Mouse (Mus musculus) liver, embryonic 13.5 days (tissue): Measurements from ENCODE around the gene Kmt2a. TPM values are rescaled to one million over a fixed set of nuclear protein-coding genes. Genes with fewer than 3 reads are reported as not detected.
A peak's percentile ranks its signal among the peaks of the same experiment; 100 is the strongest.

Experiments
- ATAC-seq: fragments of 200-750 bp; cut with Nextera tagmentation; 2 replicates; pipeline ENCODE4 v1.8.0; 2017; ENCODE audit warnings: low read depth, mild to moderate bottlenecking, moderate number of reproducible peaks, moderate library complexity
- DNase-seq: peaks from one replicate; pipeline ENCODE4 v3.0.0; 2022
- H3K27ac ChIP-seq: fragments of 300-500 bp; sonication (generic); 2 replicates; pipeline ENCODE4 v1.5.1; 2015; ENCODE audit warnings: moderate library complexity, mild to moderate bottlenecking, inconsistent platforms
- H3K27me3 ChIP-seq: fragments of 300-500 bp; sonication (generic); 2 replicates; pipeline ENCODE4 v1.6.1; 2015; ENCODE audit warnings: mild to moderate bottlenecking, inconsistent platforms
- H3K36me3 ChIP-seq: fragments of 300-500 bp; sonication (generic); 2 replicates; pipeline ENCODE4 v1.6.1; 2015; ENCODE audit warnings: mild to moderate bottlenecking, inconsistent platforms
- H3K4me1 ChIP-seq: fragments of 300-500 bp; sonication (generic); replicated peaks from 2 replicates; pipeline ENCODE4 v1.6.1; 2015; ENCODE audit warnings: inconsistent platforms
- H3K4me2 ChIP-seq: fragments of 300-500 bp; sonication (generic); 2 replicates; pipeline ENCODE4 v1.6.1; 2015; ENCODE audit warnings: inconsistent platforms, mild to moderate bottlenecking, moderate library complexity
- H3K4me3 ChIP-seq: fragments of 300-500 bp; sonication (generic); replicated peaks from 2 replicates; pipeline ENCODE4 v1.5.1; 2015; ENCODE audit warnings: mild to moderate bottlenecking, inconsistent platforms
- H3K9ac ChIP-seq: fragments of 300-500 bp; sonication (generic); 2 replicates; pipeline ENCODE4 v1.6.1; 2015; ENCODE audit warnings: mild to moderate bottlenecking, inconsistent platforms
- H3K9me3 ChIP-seq: fragments of 300-500 bp; sonication (generic); replicated peaks from 2 replicates; pipeline ENCODE4 v1.6.1; 2016; ENCODE audit warnings: inconsistent platforms
- WGBS: fragments of 180-500 bp; shearing (Covaris S2); methylation state at CpG from one replicate; pipeline ENCODE4 v1.1.7; 2015; ENCODE audit not compliant: insufficient replicate concordance; 5-methylcytosine and 5-hydroxymethylcytosine counted together
- polyA plus RNA-seq: library from polyadenylated mRNA; unstranded; fragments of >200 nt; fragmentation: Nextera tagmentation; extraction: Ambion mirVana; gene quantifications from 2 replicates; pipeline ENCODE4 v1.2.1, GENCODE M21; 2015

Kmt2a gene
- polyA plus RNA-seq, result 3.8 and 4.0 TPM in 2 replicates

- H3K4me2 ChIP-seq, result peak within 1 kb of the TSS; percentile 99
- H3K27ac ChIP-seq, result peak within 1 kb of the TSS; percentile 91
- H3K9ac ChIP-seq, result peak within 1 kb of the TSS; percentile 93
- under 1% methylated on average over 42 of the region's 71 CpGs for WGBS
- peak; percentile 96 for DNase-seq
- peaks cover 13% of the 10 kb centered on the region for H3K36me3 ChIP-seq
- H3K9me3 ChIP-seq, result no peaks in the 10 kb centered on the region
- peaks cover 14% of the 10 kb centered on the region for H3K27me3 ChIP-seq
- H3K4me1 ChIP-seq, result peaks cover 55% of the 10 kb centered on the region
- peak; percentile 85 for ATAC-seq
- H3K4me3 ChIP-seq, result peak within 1 kb of the TSS; percentile 97
Observed at GRCm38 (mm10) chr9:44881221-44881871, at the start of gene Kmt2a. TSS of gene Kmt2a (minus strand) at chr9:44881296.

GRCm38 (mm10) chr9:44921543-44921942 lies 40.4 kb upstream of the Kmt2a start:
- ATAC-seq (no peak), DNase-seq (no peak)
- H3K27ac ChIP-seq, result peak overlapping the region; percentile 90
- H3K4me2 ChIP-seq, result peak overlapping the region; percentile 71
- H3K9me3 ChIP-seq, result no peaks in the 10 kb centered on the region
- no peaks in the 10 kb centered on the region for H3K27me3 ChIP-seq
- peak overlapping the region; percentile 95 for H3K4me3 ChIP-seq
- peak overlapping the region; percentile 98 for H3K9ac ChIP-seq
- WGBS, result 68% methylated on average over 2 of the region's 2 CpGs
- 0 out of 2 replicates have a peak, but pooled peaks cover 3% of the 10 kb centered on the region for H3K36me3 ChIP-seq
- peaks cover 29% of the 10 kb centered on the region for H3K4me1 ChIP-seq

- ATAC-seq (peak; percentile 74), DNase-seq (no peak)
- H3K4me3 ChIP-seq, result peak overlapping the region; percentile 95
- no peaks in the 10 kb centered on the region for H3K27me3 ChIP-seq
- peaks cover 29% of the 10 kb centered on the region for H3K4me1 ChIP-seq
- no peaks in the 10 kb centered on the region for H3K9me3 ChIP-seq
- H3K36me3 ChIP-seq, result no peaks in the 10 kb centered on the region
- peak overlapping the region; percentile 98 for H3K9ac ChIP-seq
- 1% methylated on average over 8 of the region's 8 CpGs for WGBS
- peak overlapping the region; percentile 90 for H3K27ac ChIP-seq
- H3K4me2 ChIP-seq, result peak overlapping the region; percentile 71
Observed at GRCm38 (mm10) chr9:44921123-44921468, 40.0 kb upstream of the Kmt2a start.

GRCm38 (mm10) chr9:44920374-44921122 lies 39.5 kb upstream of the Kmt2a start, which contains the start of gene Atp5l:
TSS of gene Atp5l (minus strand) at chr9:44920742.
- Histone ChIP-seq H3K27me3 (no peaks in the 10 kb centered on the region), H3K9me3 (no peaks in the 10 kb centered on the region), H3K27ac (peak within 1 kb of the TSS; percentile 90), H3K36me3 (no peaks in the 10 kb centered on the region), H3K4me1 (peaks cover 31% of the 10 kb centered on the region), H3K9ac (peak within 1 kb of the TSS; percentile 98), H3K4me2 (peak within 1 kb of the TSS; percentile 71), H3K4me3 (peak within 1 kb of the TSS; percentile 95)
- ATAC-seq, result peak; percentile 77
- under 1% methylated on average over 48 of the region's 48 CpGs for WGBS
- peak; percentile 78 for DNase-seq

- Histone ChIP-seq H3K27me3 (no peaks in the 10 kb centered on the region), H3K4me3 (peak overlapping the region; percentile 95), H3K4me2 (peak overlapping the region; percentile 71), H3K9ac (peak overlapping the region; percentile 98), H3K27ac (peak overlapping the region; percentile 90), H3K9me3 (no peaks in the 10 kb centered on the region), H3K36me3 (0 out of 2 replicates have a peak, but pooled peaks cover 3% of the 10 kb centered on the region), H3K4me1 (peaks cover 38% of the 10 kb centered on the region)
- DNase-seq, result no peak
- no peak for ATAC-seq
- WGBS, result 25% methylated on average over 2 of the region's 2 CpGs
Observed at GRCm38 (mm10) chr9:44919606-44920005, 38.5 kb upstream of the Kmt2a start.

GRCm38 (mm10) chr9:44916196-44916595 lies 35.1 kb upstream of the Kmt2a start:
- no peak overlapping the region for H3K4me2 ChIP-seq
- H3K4me1 ChIP-seq, result peaks cover 30% of the 10 kb centered on the region
- no peaks in the 10 kb centered on the region for H3K27me3 ChIP-seq
- no peak overlapping the region for H3K9ac ChIP-seq
- H3K27ac ChIP-seq, result no peak overlapping the region
- H3K36me3 ChIP-seq, result peaks cover 24% of the 10 kb centered on the region
- DNase-seq (no peak), ATAC-seq (no peak)
- H3K9me3 ChIP-seq, result no peaks in the 10 kb centered on the region
- H3K4me3 ChIP-seq, result no peak overlapping the region
- 46% methylated on average over 1 of the region's 1 CpGs for WGBS

- 79% methylated on average over 4 of the region's 4 CpGs for WGBS
- Histone ChIP-seq H3K9ac (no peak overlapping the region), H3K9me3 (no peaks in the 10 kb centered on the region), H3K36me3 (peaks cover 38% of the 10 kb centered on the region), H3K27ac (no peak overlapping the region), H3K4me2 (no peak overlapping the region), H3K4me3 (no peak overlapping the region), H3K27me3 (no peaks in the 10 kb centered on the region), H3K4me1 (peaks cover 29% of the 10 kb centered on the region)
- DNase-seq (no peak), ATAC-seq (no peak)
Observed at GRCm38 (mm10) chr9:44914706-44915105, 33.6 kb upstream of the Kmt2a start.

- no peak for DNase-seq
- H3K27me3 ChIP-seq, result no peaks in the 10 kb centered on the region
- no peak for ATAC-seq
- 85% methylated on average over 4 of the region's 4 CpGs for WGBS
- H3K9me3 ChIP-seq, result no peaks in the 10 kb centered on the region
- no peak overlapping the region for H3K9ac ChIP-seq
- peaks cover 9% of the 10 kb centered on the region; the same call in 1 of the 2 replicates for H3K4me1 ChIP-seq
- H3K36me3 ChIP-seq, result peaks cover 38% of the 10 kb centered on the region
- H3K27ac ChIP-seq, result no peak overlapping the region
- H3K4me2 ChIP-seq, result no peak overlapping the region
- no peak overlapping the region for H3K4me3 ChIP-seq
Observed at GRCm38 (mm10) chr9:44911365-44911764, 30.3 kb upstream of the Kmt2a start.

- ATAC-seq (no peak), DNase-seq (no peak)
- Histone ChIP-seq H3K27ac (no peak overlapping the region), H3K9me3 (no peaks in the 10 kb centered on the region), H3K4me2 (no peak overlapping the region), H3K4me3 (no peak overlapping the region), H3K36me3 (peaks cover 9% of the 10 kb centered on the region), H3K9ac (no peak overlapping the region), H3K27me3 (no peaks in the 10 kb centered on the region), H3K4me1 (0 out of 2 replicates have a peak, but pooled peaks cover 7% of the 10 kb centered on the region)
- 54% methylated on average over 4 of the region's 4 CpGs for WGBS
Observed at GRCm38 (mm10) chr9:44905620-44906019, 24.5 kb upstream of the Kmt2a start.

- no peak overlapping the region for H3K4me2 ChIP-seq
- no peak overlapping the region for H3K9ac ChIP-seq
- H3K4me1 ChIP-seq, result 0 out of 2 replicates have a peak, but pooled peaks cover 7% of the 10 kb centered on the region
- peaks cover 2% of the 10 kb centered on the region; the same call in 1 of the 2 replicates for H3K36me3 ChIP-seq
- WGBS, result 70% methylated on average over 5 of the region's 5 CpGs
- ATAC-seq (no peak), DNase-seq (no peak)
- no peak overlapping the region for H3K27ac ChIP-seq
- H3K27me3 ChIP-seq, result no peaks in the 10 kb centered on the region
- no peak overlapping the region for H3K4me3 ChIP-seq
- H3K9me3 ChIP-seq, result no peaks in the 10 kb centered on the region
Observed at GRCm38 (mm10) chr9:44904964-44905363, 23.9 kb upstream of the Kmt2a start.

GRCm38 (mm10) chr9:44903856-44904255 lies 22.8 kb upstream of the Kmt2a start:
- no peak for ATAC-seq
- DNase-seq, result no peak
- no peaks in the 10 kb centered on the region for H3K9me3 ChIP-seq
- WGBS, result 76% methylated on average over 4 of the region's 4 CpGs
- H3K27me3 ChIP-seq, result no peaks in the 10 kb centered on the region
- H3K4me1 ChIP-seq, result 0 out of 2 replicates have a peak, but pooled peaks cover 7% of the 10 kb centered on the region
- no peak overlapping the region for H3K4me3 ChIP-seq
- H3K4me2 ChIP-seq, result no peak overlapping the region
- no peak overlapping the region for H3K9ac ChIP-seq
- H3K36me3 ChIP-seq, result no peaks in the 10 kb centered on the region
- H3K27ac ChIP-seq, result no peak overlapping the region
